In genomic region chr13:48245235-48246012, GRCm38 (mm10) we compare ENCODE assay signal across 35 mouse cellular contexts. TPM values are rescaled to one million over a fixed set of nuclear protein-coding genes. Genes with fewer than 3 reads are reported as not detected.
DNase-seq lines count a peak whose midpoint lies in the region; ATAC-seq and TF ChIP-seq lines count a peak whose summit lies in the region.
"Had no signal": no experiment of that assay in that cellular context is flagged by ENCODE, and none has a peak within 500 bp of the region (broad histone marks: within the 10 kb centered on the region; RNA-seq: fewer than 3 reads in every experiment).

No protein-coding gene starts in this region.

- H3K36me3 ChIP-seq in kidney, embryonic 16.5 days (ENCODE audit: insufficient read depth, low read length), result no peaks in the 10 kb centered on the region
- H3K36me3 ChIP-seq in kidney, adult 2 months (ENCODE audit: control insufficient read depth, insufficient read depth, low read length), result no peaks in the 10 kb centered on the region
- H3K36me3 ChIP-seq: embryonic facial prominence, embryonic 15.5 days; forebrain, embryonic 15.5 days; heart, embryonic 13.5 days; hindbrain, embryonic 15.5 days; limb, embryonic 15.5 days; liver, embryonic 13.5 days had no signal

- H3K4me1 ChIP-seq in kidney, embryonic 16.5 days (ENCODE audit: insufficient read depth, low read length), result peaks cover 4% of the 10 kb centered on the region
- no peaks in the 10 kb centered on the region for H3K4me1 ChIP-seq in kidney, adult 2 months (ENCODE audit: control insufficient read depth, insufficient read depth, low read length)
- H3K4me1 ChIP-seq: embryonic facial prominence, embryonic 15.5 days; forebrain, embryonic 15.5 days; heart, embryonic 13.5 days; hindbrain, embryonic 15.5 days; limb, embryonic 15.5 days; liver, embryonic 13.5 days; megakaryocyte, embryonic 14.5 days had no signal

- no peaks in the 10 kb centered on the region for H3K9me3 ChIP-seq in kidney, embryonic 16.5 days (ENCODE audit: low read length)
- H3K9me3 ChIP-seq: embryonic facial prominence, embryonic 15.5 days; forebrain, embryonic 15.5 days; heart, embryonic 13.5 days; hindbrain, embryonic 15.5 days; limb, embryonic 15.5 days; liver, embryonic 13.5 days; megakaryocyte, embryonic 14.5 days had no signal

- H3K4me3 ChIP-seq in kidney, embryonic 16.5 days (ENCODE audit: low read length), result no peak overlapping the region
- H3K4me3 ChIP-seq in kidney, adult 2 months (ENCODE audit: insufficient read depth, low read depth, low read length), result no peak overlapping the region
- H3K4me3 ChIP-seq: embryonic facial prominence, embryonic 15.5 days; forebrain, embryonic 15.5 days; gastrocnemius, adult 2 months; heart, embryonic 13.5 days; hindbrain, embryonic 15.5 days; layer of hippocampus, adult 2 months; limb, embryonic 15.5 days; liver, embryonic 13.5 days; megakaryocyte, embryonic 14.5 days had no signal

- no peaks in the 10 kb centered on the region for H3K27me3 ChIP-seq in kidney, embryonic 16.5 days (ENCODE audit: insufficient read depth, low read length)
- H3K27me3 ChIP-seq in kidney, adult 2 months (replicated peaks; ENCODE audit: control insufficient read depth, insufficient read depth, low read length), result no peaks in the 10 kb centered on the region
- H3K27me3 ChIP-seq: embryonic facial prominence, embryonic 15.5 days; forebrain, embryonic 15.5 days; heart, embryonic 13.5 days; hindbrain, embryonic 15.5 days; limb, embryonic 15.5 days; liver, embryonic 13.5 days; megakaryocyte, embryonic 14.5 days had no signal

- no peak for TF ChIP-seq POLR2A in kidney, adult 2 months (IDR thresholded peaks at IDR 0.05; ENCODE audit: low read depth, low read length)

- no peak for DNase-seq in kidney, adult 2 months
- DNase-seq in ES-CJ7 (ENCODE audit: low read depth, low spot score) (peak; percentile 69), R1 (ENCODE audit: low read depth, low spot score) (peak; percentile 65)
- peak; percentile 5 for DNase-seq in forelimb bud, embryonic 11.5 days (ENCODE audit: low read depth, low spot score)
- no peak for DNase-seq in gastrocnemius, postnatal 25 days
- DNase-seq: adrenal gland, adult 2 months; B cell, adult 2 months; cerebellum, adult 8-10 months; cerebellum, postnatal 25 days; gastrocnemius, adult 2 months; heart, postnatal 10 days; kidney, adult 18-20 months; kidney, postnatal 36 days; left cerebral cortex, postnatal 4 days; liver, embryonic 13.5 days; lung, adult 18-20 months; lung, postnatal 4 days; midbrain, embryonic 14.5 days; spleen, adult 18-20 months; thymus, postnatal 4 days had no signal

- TF ChIP-seq CTCF in kidney, adult 2 months (conservative IDR thresholded peaks at IDR 0.05; ENCODE audit: insufficient read depth, insufficient read length, low read depth, low read length), result no peak

- H3K4me2 ChIP-seq in kidney, embryonic 16.5 days (replicated peaks; ENCODE audit: low read depth, low read length), result no peak overlapping the region
- H3K4me2 ChIP-seq: embryonic facial prominence, embryonic 15.5 days; forebrain, embryonic 15.5 days; heart, embryonic 13.5 days; hindbrain, embryonic 15.5 days; limb, embryonic 15.5 days; liver, embryonic 13.5 days had no signal

- H3K27ac ChIP-seq in kidney, embryonic 16.5 days (ENCODE audit: low read length), result no peak overlapping the region
- H3K27ac ChIP-seq in kidney, adult 2 months (ENCODE audit: insufficient read depth, low read depth, low read length), result no peak overlapping the region
- H3K27ac ChIP-seq: embryonic facial prominence, embryonic 15.5 days; forebrain, embryonic 15.5 days; gastrocnemius, adult 2 months; heart, embryonic 13.5 days; hindbrain, embryonic 15.5 days; layer of hippocampus, adult 2 months; limb, embryonic 15.5 days; liver, embryonic 13.5 days; stomach, postnatal 0 days had no signal

- peak; percentile 76; the same call in 1 of the 2 replicates for ATAC-seq in kidney, embryonic 16.5 days (ENCODE audit: low FRiP score, low TSS enrichment)
- no peak for ATAC-seq in erythroid progenitor cell, adult 5-6 weeks (replicated peaks; ENCODE audit: low FRiP score, poor library complexity, severe bottlenecking)
- ATAC-seq: activated CD4-positive, CD25-positive, alpha-beta regulatory T cell, adult 4 months; forebrain, embryonic 15.5 days; lung, postnatal 0 days had no signal

- no peak overlapping the region for H3K9ac ChIP-seq in kidney, embryonic 16.5 days (replicated peaks; ENCODE audit: low read length)
- H3K9ac ChIP-seq: embryonic facial prominence, embryonic 15.5 days; forebrain, embryonic 15.5 days; heart, embryonic 13.5 days; hindbrain, embryonic 15.5 days; limb, embryonic 15.5 days; liver, embryonic 13.5 days had no signal

- 8% methylated on average over 5 of the region's 5 CpGs for WGBS in kidney, embryonic 16.5 days
- WGBS in kidney, adult 2 months, result 32% methylated on average over 5 of the region's 5 CpGs

RNA-seq across cellular contexts. Expression of gene Id4, which starts 15.6 kb away (rescaled TPM):
- polyA plus RNA-seq in kidney, embryonic 16.5 days (2015; fragmentation: Nextera tagmentation; extraction: Ambion mirVana), result 5.7 and 13.7 TPM in 2 replicates
- polyA plus RNA-seq in kidney, adult 2 months (2012; rRNA removed), result 14.8 and 22.5 TPM in 2 replicates
- 1 to 10 TPM in 1 of 2 experiments, under 1 TPM in 1; 0.77 to 1.4 TPM for total RNA-seq in gastrocnemius, postnatal 25 days (2021)
- 0.72 and 1.7 TPM in 2 replicates for total RNA-seq in erythroid progenitor cell, adult 5-6 weeks (2015; ENCODE audit: low replicate concordance)
- not detected in 2 replicates for total RNA-seq in erythroid progenitor cell, adult 5-6 weeks (2017; ENCODE audit: low replicate concordance)
- total RNA-seq: hematopoietic stem cell, adult 5-6 weeks; MEL; neutrophil, adult 5-6 weeks had no signal
- polyA plus RNA-seq: activated CD4-positive, CD25-positive, alpha-beta regulatory T cell, adult 4 months had no signal

Comparison
In these comparisons a context has a peak if more than half of its experiments do, and no peak if none do; other contexts are left out.
1. DNase-seq: peak in ES-CJ7 (single experiment), R1 (single experiment) and forelimb bud, embryonic 11.5 days (single experiment); none in kidney, adult 2 months (single experiment) and gastrocnemius, postnatal 25 days (single experiment).